Mouse (Mus musculus) MEL (cell line): ENCODE measurements around the gene Prr15l. TPM values are rescaled to one million over a fixed set of nuclear protein-coding genes. Genes with fewer than 3 reads are reported as not detected.
A peak's percentile ranks its signal among the peaks of the same experiment; 100 is the strongest.

Experiments used
- DNase-seq: peaks from one replicate; pipeline ENCODE4 v3.0.0; 2011; ENCODE audit warnings: low read depth, low spot score
- H3K27ac ChIP-seq: 2 replicates; pipeline ENCODE4 v1.5.1; 2012; ENCODE audit warnings: low read depth, mild to moderate bottlenecking, control low read depth, low read length, moderate library complexity; ENCODE audit not compliant: control insufficient read depth
- H3K27me3 ChIP-seq, 2 experiments: fragments of 150-350 bp in 1 of 2; sonication (generic) in 1 of 2; 2 replicates each; pipeline ENCODE4 v1.6.1; 2012; ENCODE audit warnings: low read length in 2 of 2, mild to moderate bottlenecking in 2 of 2, improper control_type of control experiment in 1 of 2, moderate library complexity in 1 of 2; ENCODE audit not compliant: insufficient read depth in 2 of 2, control insufficient read depth in 1 of 2
- H3K36me3 ChIP-seq, 2 experiments: 2 replicates each; pipeline ENCODE4 v1.6.1; 2012 to 2014; ENCODE audit warnings: low read length in 2 of 2, improper control_type of control experiment in 1 of 2, inconsistent platforms in 1 of 2, mild to moderate bottlenecking in 1 of 2; ENCODE audit not compliant: insufficient read depth in 2 of 2, control insufficient read depth in 1 of 2
- H3K4me1 ChIP-seq, 2 experiments: fragments of 150-350 bp in 1 of 2; sonication (generic) in 1 of 2; 2 replicates each; pipeline ENCODE4 v1.6.1; 2012; ENCODE audit warnings: low read length in 2 of 2, improper control_type of control experiment in 1 of 2, mild to moderate bottlenecking in 1 of 2; ENCODE audit not compliant: insufficient read depth in 2 of 2, control insufficient read depth in 1 of 2
- H3K4me3 ChIP-seq, 2 experiments: fragments of 150-350 bp in 1 of 2; sonication (generic) in 1 of 2; 2 replicates each; pipeline ENCODE4 v1.5.1; 2012; ENCODE audit warnings: low read depth in 2 of 2, low read length in 2 of 2, mild to moderate bottlenecking in 2 of 2, moderate library complexity in 2 of 2, control low read depth in 1 of 2, improper control_type of control experiment in 1 of 2; ENCODE audit not compliant: control insufficient read depth in 1 of 2, insufficient read depth in 1 of 2
- H3K79me2 ChIP-seq: 2 replicates; pipeline ENCODE4 v1.6.1; 2012; ENCODE audit warnings: mild to moderate bottlenecking, low read length, moderate library complexity; ENCODE audit not compliant: control insufficient read depth, poor library complexity, insufficient read depth
- H3K9ac ChIP-seq: 2 replicates; pipeline ENCODE4 v1.6.1; 2012; ENCODE audit warnings: low read depth, mild to moderate bottlenecking, control low read depth, low read length, moderate library complexity; ENCODE audit not compliant: control insufficient read depth, poor library complexity, severe bottlenecking
- H3K9me3 ChIP-seq: fragments of 150-350 bp; sonication (generic); replicated peaks from 2 replicates; pipeline ENCODE4 v1.6.1; 2012; ENCODE audit warnings: mild to moderate bottlenecking, low read length, improper control_type of control experiment, moderate library complexity; ENCODE audit not compliant: insufficient read depth
- BHLHE40 ChIP-seq: IDR thresholded peaks from 2 replicates; pipeline ENCODE4 v1.6.1; 2012; ENCODE audit warnings: low read depth, mild to moderate bottlenecking, inconsistent platforms, low read length, improper control_type of control experiment, borderline replicate concordance
- CHD2 ChIP-seq: IDR thresholded peaks from 2 replicates; pipeline ENCODE4 v1.6.1; 2011; ENCODE audit warnings: low read length, improper control_type of control experiment
- E2F4 ChIP-seq: IDR thresholded peaks from 2 replicates; pipeline ENCODE4 v1.6.1; 2011; ENCODE audit warnings: low read depth, low read length, improper control_type of control experiment, borderline replicate concordance
- EP300 ChIP-seq, 2 experiments: IDR thresholded peaks; 2 replicates each; pipeline ENCODE4 v1.6.1; 2011; ENCODE audit warnings: improper control_type of control experiment in 2 of 2, low read length in 2 of 2, low read depth in 1 of 2, mild to moderate bottlenecking in 1 of 2
- GABPA ChIP-seq: IDR thresholded peaks from 2 replicates; pipeline ENCODE4 v1.6.1; 2012; ENCODE audit warnings: low read depth, mild to moderate bottlenecking, inconsistent platforms, low read length, improper control_type of control experiment, moderate library complexity
- GATA1 ChIP-seq: IDR thresholded peaks from 2 replicates; pipeline ENCODE4 v1.6.1; 2011; ENCODE audit warnings: low read depth, low read length, improper control_type of control experiment
- JUND ChIP-seq: IDR thresholded peaks from 2 replicates; pipeline ENCODE4 v1.6.1; 2011; ENCODE audit warnings: low read depth, mild to moderate bottlenecking, improper control_type of control experiment, low read length
- KAT2A ChIP-seq: conservative IDR thresholded peaks from 2 replicates; pipeline ENCODE4 v1.6.1; 2012; ENCODE audit warnings: low read depth, low read length, improper control_type of control experiment, inconsistent platforms
- MAZ ChIP-seq: IDR thresholded peaks from 2 replicates; pipeline ENCODE4 v1.6.1; 2012; ENCODE audit warnings: low read depth, mild to moderate bottlenecking, inconsistent platforms, low read length, improper control_type of control experiment
- NRF1 ChIP-seq: IDR thresholded peaks from 2 replicates; pipeline ENCODE4 v1.6.1; 2014; ENCODE audit warnings: low read depth, mild to moderate bottlenecking, inconsistent platforms, low read length, improper control_type of control experiment, moderate library complexity; ENCODE audit not compliant: poor library complexity, insufficient read depth, severe bottlenecking
- POLR2A ChIP-seq, 2 experiments: IDR thresholded peaks; 2 replicates each; pipeline ENCODE4 v1.6.1; 2011 to 2012; ENCODE audit warnings: low read length in 2 of 2, mild to moderate bottlenecking in 2 of 2, control low read depth in 1 of 2, improper control_type of control experiment in 1 of 2, low read depth in 1 of 2, moderate library complexity in 1 of 2; ENCODE audit not compliant: control insufficient read depth in 1 of 2, insufficient read depth in 1 of 2, poor library complexity in 1 of 2
- RCOR1 ChIP-seq: IDR thresholded peaks from 2 replicates; pipeline ENCODE4 v1.6.1; 2012; ENCODE audit warnings: low read depth, mild to moderate bottlenecking, inconsistent platforms, low read length, improper control_type of control experiment
- TCF12 ChIP-seq: IDR thresholded peaks from 2 replicates; pipeline ENCODE4 v1.6.1; 2014; ENCODE audit warnings: low read depth, mild to moderate bottlenecking, inconsistent platforms, low read length, improper control_type of control experiment, moderate library complexity
- USF1 ChIP-seq: IDR thresholded peaks from 2 replicates; pipeline ENCODE4 v1.6.1; 2014; ENCODE audit warnings: low read depth, mild to moderate bottlenecking, inconsistent platforms, low read length, improper control_type of control experiment, moderate library complexity
- USF2 ChIP-seq, 2 experiments: IDR thresholded peaks; 2 replicates each; pipeline ENCODE4 v1.6.1; 2011 to 2012; ENCODE audit warnings: improper control_type of control experiment in 2 of 2, low read length in 2 of 2, borderline replicate concordance in 1 of 2, inconsistent platforms in 1 of 2, low read depth in 1 of 2, mild to moderate bottlenecking in 1 of 2; ENCODE audit not compliant: insufficient read depth in 1 of 2
- polyA plus RNA-seq, 2 experiments: library from polyadenylated mRNA; stranded (reverse) in 1 of 2; unstranded in 1 of 2; fragments of >175 nt in 1 of 2; fragments of >200 nt in 1 of 2; gene quantifications; 2 replicates each; pipeline versions ENCODE4 v1.2.1 to v1.2.4; 2012; ENCODE audit warnings: low replicate concordance in 2 of 2, low read depth in 1 of 2; ENCODE audit not compliant: insufficient read length in 2 of 2, insufficient read depth in 1 of 2, missing spikeins in 1 of 2
- total RNA-seq: library from RNA; depleted of rRNA; stranded (reverse); fragments of 300-350 nt; gene quantifications from 2 replicates; pipeline ENCODE4 v1.2.3, GENCODE M21; 2012

Prr15l gene
- total and polyA plus RNA-seq, 3 experiments = 0.08 to 0.19 TPM; not detected in 1

DNA sequence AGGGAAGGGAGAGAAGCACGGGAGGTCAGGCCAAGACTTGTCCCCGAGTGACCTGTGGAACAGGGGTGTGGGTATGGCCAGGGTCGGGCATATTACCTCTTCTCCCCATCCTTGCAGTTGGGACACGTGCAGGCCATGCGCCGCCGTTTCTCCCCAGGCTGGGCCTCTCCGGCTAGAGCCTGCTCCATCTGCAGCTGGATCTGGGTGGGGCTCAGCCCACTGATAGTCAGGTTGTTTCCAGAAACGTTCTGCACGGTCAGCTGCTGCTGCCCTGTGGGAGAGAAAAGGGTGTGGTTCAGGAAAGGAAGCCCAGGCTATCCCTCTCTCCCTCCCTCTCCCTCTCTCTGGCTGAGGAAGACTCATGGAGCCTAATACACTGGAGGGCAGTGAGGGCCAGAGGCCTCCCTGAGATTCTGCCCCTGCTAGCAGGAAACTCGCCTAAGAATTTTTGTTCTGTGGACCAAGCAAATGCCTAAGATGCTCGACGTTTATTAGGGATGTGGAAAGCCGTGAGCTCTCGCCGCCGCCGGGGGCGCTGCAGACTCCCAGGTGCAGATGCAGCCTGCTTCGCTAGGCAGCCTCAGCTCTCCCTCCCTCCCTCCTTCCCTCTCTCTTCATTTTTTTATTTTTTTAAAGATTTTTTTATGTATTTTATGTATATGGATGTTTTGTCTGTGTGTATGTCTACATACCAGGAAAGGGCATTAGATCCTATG is 28.3 kb downstream of the Prr15l start (continued):
- TF ChIP-seq E2F4 (no peak), RCOR1 (peak; percentile 70), NRF1 (no peak), KAT2A (peak; percentile 36; the same call in 1 of the 2 replicates)

DNA sequence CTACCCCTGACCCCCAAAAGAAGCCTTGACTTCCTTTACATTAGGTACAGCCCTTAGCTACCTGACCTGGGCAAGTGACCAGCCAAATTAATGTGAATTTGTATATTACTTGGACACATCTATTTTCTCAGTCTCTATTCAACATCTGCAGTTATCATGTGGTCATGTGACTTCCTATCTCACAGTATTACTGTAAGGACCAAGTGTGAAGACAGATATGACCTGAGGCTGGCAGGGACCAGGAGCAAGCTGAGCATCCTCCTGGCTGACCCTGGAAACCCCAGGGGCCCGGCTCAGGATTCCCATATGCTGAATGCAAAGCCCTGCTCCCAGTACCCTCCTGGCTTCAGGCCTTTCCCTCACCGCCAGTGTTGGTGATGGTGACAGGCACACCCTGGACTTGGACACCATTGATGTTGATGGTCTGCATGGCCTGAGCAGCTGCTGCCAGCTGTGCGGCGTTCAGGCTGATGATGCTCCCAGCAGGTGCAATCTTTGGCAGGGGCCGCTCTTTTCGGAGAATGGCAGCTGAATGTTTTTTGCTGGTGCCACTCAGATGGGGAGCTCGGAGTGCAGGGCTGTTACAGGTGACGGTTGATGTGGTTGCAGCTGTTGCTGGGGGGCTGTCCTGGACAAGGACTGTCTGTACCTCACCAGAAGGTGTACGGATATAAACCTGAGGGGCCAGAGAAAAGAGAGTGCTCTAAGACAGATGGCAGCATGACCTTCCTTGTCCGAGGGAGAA is 29.3 kb downstream of the Prr15l start:
- peak overlapping the region; percentile 26 for H3K27ac ChIP-seq
- no peaks in the 10 kb centered on the region for H3K27me3 ChIP-seq
- H3K4me1 ChIP-seq = peaks cover 19 to 29% of the 10 kb centered on the region in 2 experiments
- no peak overlapping the region for H3K9ac ChIP-seq
- H3K36me3 ChIP-seq = peaks cover 18 to 27% of the 10 kb centered on the region in 2 experiments
- peak; percentile 12; the same call in 1 of the 2 replicates for TF ChIP-seq BHLHE40
- peak; percentile 89 for TF ChIP-seq USF1
- peak; percentile 37; the same call in 1 of the 2 replicates for TF ChIP-seq GATA1
- TF ChIP-seq USF2 (IDR thresholded peaks at IDR 0.05; ENCODE audit: borderline replicate concordance in 1 of 2, insufficient read depth in 1 of 2, low read depth in 1 of 2, low read length in 2 of 2) = 0 out of 4 replicates have a peak, but pooled peaks of 1 of the 2 experiments have one; percentile 43
- no peak for TF ChIP-seq CHD2
- TF ChIP-seq GABPA = no peak
- TF ChIP-seq TCF12 = 0 out of 2 replicates have a peak, but pooled peaks have one; percentile 14
- TF ChIP-seq POLR2A (IDR thresholded peaks at IDR 0.05; ENCODE audit: control insufficient read depth in 1 of 2, insufficient read depth in 1 of 2, low read depth in 1 of 2, low read length in 2 of 2, poor library complexity in 1 of 2) = peak in 1 of 2 experiments; percentile 10; a peak in 1 of 4 replicates
- no peak for TF ChIP-seq NRF1
- TF ChIP-seq JUND = no peak
- TF ChIP-seq EP300 (IDR thresholded peaks at IDR 0.05; ENCODE audit: low read depth in 1 of 2, low read length in 2 of 2) = peak in 1 of 2 experiments; percentile 18; a peak in 1 of 4 replicates
- TF ChIP-seq MAZ = no peak
- H3K9me3 ChIP-seq = no peaks in the 10 kb centered on the region
- H3K79me2 ChIP-seq = no peaks in the 10 kb centered on the region; the same call in 1 of the 2 replicates
- H3K4me3 ChIP-seq = no peak overlapping the region
- DNase-seq = no peak
